Mouse (Mus musculus) thymus, adult 18-20 months (tissue): ENCODE data around the gene Greb1.

Experiments
- DNase-seq, 2 experiments: peaks; one replicate each; pipeline ENCODE4 v3.0.0; 2022; ENCODE audit warnings: mixed read lengths in 2 of 2

Gene Greb1

GRCm38 (mm10) chr12:16800259-16800958 is at the start of gene Greb1:
Gene Greb1 (minus strand): TSS chr12:16800886.
- no peak for DNase-seq

GRCm38 (mm10) chr12:16849821-16850220 is 49.1 kb upstream of the Greb1 start:
- no peak for DNase-seq

GRCm38 (mm10) chr12:16848501-16848900 is 47.8 kb upstream of the Greb1 start:
- no peak for DNase-seq

- DNase-seq, result no peak
These were observed 46.6 kb upstream of the Greb1 start for GRCm38 (mm10) chr12:16847204-16847792.

- no peak for DNase-seq
These were observed 44.2 kb upstream of the Greb1 start for GRCm38 (mm10) chr12:16844623-16845592.

GRCm38 (mm10) chr12:16840842-16841782 is 40.4 kb upstream of the Greb1 start:
- no peak for DNase-seq

GRCm38 (mm10) chr12:16837766-16838165 is 37.1 kb upstream of the Greb1 start:
- DNase-seq, result no peak

- DNase-seq, result no peak
These were observed 35.5 kb upstream of the Greb1 start for GRCm38 (mm10) chr12:16836188-16836587.

GRCm38 (mm10) chr12:16834701-16835100 is 34.0 kb upstream of the Greb1 start:
- DNase-seq, result no peak

GRCm38 (mm10) chr12:16831071-16831470 is 30.4 kb upstream of the Greb1 start:
- no peak for DNase-seq

- DNase-seq, result no peak
These were observed 29.1 kb upstream of the Greb1 start for GRCm38 (mm10) chr12:16829785-16830184.

GRCm38 (mm10) chr12:16828505-16828904 is 27.8 kb upstream of the Greb1 start:
- no peak for DNase-seq

- DNase-seq, result no peak
These were observed 23.0 kb upstream of the Greb1 start for GRCm38 (mm10) chr12:16823701-16824100.

- no peak for DNase-seq
These were observed 21.6 kb upstream of the Greb1 start for GRCm38 (mm10) chr12:16822181-16822734.

- no peak for DNase-seq
These were observed 20.1 kb upstream of the Greb1 start for GRCm38 (mm10) chr12:16820761-16821160.

GRCm38 (mm10) chr12:16818513-16818912 is 17.8 kb upstream of the Greb1 start:
- no peak for DNase-seq

- no peak for DNase-seq
These were observed 16.5 kb upstream of the Greb1 start for GRCm38 (mm10) chr12:16817147-16817546.

- no peak for DNase-seq
These were observed 10.8 kb upstream of the Greb1 start for GRCm38 (mm10) chr12:16811477-16811876.

- peak; percentile 66 to 71 for DNase-seq
These were observed 10.1 kb upstream of the Greb1 start, which contains the start of gene E2f6 for GRCm38 (mm10) chr12:16810525-16811431. Gene E2f6 (plus strand): TSS chr12:16810963.

- DNase-seq, result no peak
These were observed 7.4 kb upstream of the Greb1 start for GRCm38 (mm10) chr12:16808045-16808444.

- DNase-seq, result peak; percentile 19 to 47
These were observed 4.8 kb upstream of the Greb1 start for GRCm38 (mm10) chr12:16805511-16805910.
